Mouse (Mus musculus) lung, adult 2 months (tissue): ENCODE results near the gene Sbsn. TPM values are rescaled to one million over a fixed set of nuclear protein-coding genes. Genes with fewer than 3 reads are reported as not detected.
A peak's percentile ranks its signal among the peaks of the same experiment; 100 is the strongest.
"Not testable (repeated sequence)": the region's sequence is repeated elsewhere in the genome, so short reads cannot be mapped to it uniquely, and the experiment has no call there.

Experiments
- DNase-seq: peaks from one replicate; pipeline ENCODE4 v3.0.0; 2022
- H3K4me1 ChIP-seq: fragments of 200-500 bp; 2 replicates; pipeline ENCODE4 v1.6.1; 2011; ENCODE audit warnings: low read length; ENCODE audit not compliant: control insufficient read depth, insufficient read depth
- H3K4me3 ChIP-seq: fragments of 200-500 bp; replicated peaks from 2 replicates; pipeline ENCODE3; 2011; ENCODE audit warnings: low read depth, mild to moderate bottlenecking, control low read depth, low read length; ENCODE audit errors: extremely low read depth
- CTCF ChIP-seq: fragments of 200-500 bp; IDR thresholded peaks from 2 replicates; pipeline ENCODE4 v1.5.1; 2011; ENCODE audit warnings: mild to moderate bottlenecking, low read length, control low read depth; ENCODE audit not compliant: insufficient read depth
- POLR2A ChIP-seq: fragments of 200-500 bp; IDR thresholded peaks from 2 replicates; pipeline ENCODE4 v1.6.1; 2011; ENCODE audit warnings: low read depth, mild to moderate bottlenecking, control low read depth, low read length, borderline replicate concordance; ENCODE audit errors: extremely low read depth
- WGBS: fragments of 180-500 bp; shearing (Covaris S2); methylation state at CpG from one replicate; pipeline ENCODE4 v1.1.7; 2018; 5-methylcytosine and 5-hydroxymethylcytosine counted together
- polyA plus RNA-seq: library from polyadenylated mRNA; depleted of rRNA; stranded (reverse); fragments of >200 nt; gene quantifications from 2 replicates; pipeline ENCODE4 v1.2.3, GENCODE M21; 2012

Sbsn gene
- polyA plus RNA-seq, 1 experiment, result 60.4 TPM

DNA sequence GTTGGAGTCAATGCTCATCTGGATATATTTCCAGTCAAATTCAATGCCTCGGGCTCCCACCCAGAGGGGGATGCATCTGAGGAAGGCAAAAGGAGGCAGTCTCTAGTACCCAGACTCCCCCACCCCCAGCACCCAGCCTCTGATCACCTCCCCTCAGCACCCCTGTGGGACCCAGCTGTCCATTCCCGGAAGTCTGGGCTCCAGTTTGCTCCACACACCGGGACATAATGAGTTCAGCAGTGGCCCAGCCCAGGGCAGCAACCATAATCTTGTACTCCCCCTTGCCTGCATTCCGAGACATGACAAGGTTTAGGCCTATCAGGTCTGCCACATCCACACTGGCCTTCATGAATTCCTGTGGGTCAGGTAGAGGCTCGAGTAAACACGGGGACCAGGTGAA is 23.1 kb upstream of the Sbsn start:
- TF ChIP-seq CTCF, result no peak
- TF ChIP-seq POLR2A, result no peak
- Histone ChIP-seq H3K4me1 (peaks cover 15% of the 10 kb centered on the region; the same call in 1 of the 2 replicates), H3K4me3 (no peak overlapping the region)
- WGBS, result 74% methylated on average over 6 of the region's 6 CpGs
- no peak for DNase-seq

DNA sequence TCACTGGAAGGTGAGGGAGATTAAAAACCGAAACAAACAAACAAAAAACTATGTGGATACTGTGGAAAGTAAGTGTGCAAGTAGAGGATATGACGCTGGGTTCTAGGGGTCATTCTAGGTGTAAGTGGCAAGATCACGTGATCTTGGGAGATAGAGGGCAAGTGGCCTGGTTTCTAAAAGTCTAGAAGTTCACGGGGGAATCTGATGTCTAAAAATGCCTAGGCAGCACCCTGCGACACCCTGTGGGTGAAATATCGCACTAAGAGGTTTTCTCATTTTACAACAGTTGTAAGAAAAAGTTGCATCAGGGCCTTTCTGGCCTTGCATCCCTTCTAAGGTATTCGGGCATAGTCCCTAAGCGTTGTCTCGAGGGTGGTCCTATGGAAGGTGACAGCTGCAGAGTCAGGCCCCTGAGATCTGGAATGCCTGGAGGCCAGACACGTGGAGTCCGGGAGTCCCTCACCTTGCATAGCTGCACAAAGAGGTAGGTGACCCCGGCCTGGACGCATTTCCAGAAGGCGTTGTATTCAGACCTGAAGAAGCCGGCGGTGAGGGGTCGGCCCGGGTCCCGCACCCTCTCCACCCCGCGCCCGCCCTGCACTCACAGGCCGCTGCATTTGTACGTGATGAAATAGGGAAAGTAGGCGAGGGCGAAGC is 22.4 kb upstream of the Sbsn start:
- no peak for TF ChIP-seq POLR2A
- no peak for TF ChIP-seq CTCF
- WGBS, result 5% methylated on average over 26 of the region's 26 CpGs
- no peak for DNase-seq
- Histone ChIP-seq H3K4me3 (peak overlapping the region; percentile 88), H3K4me1 (peaks cover 15% of the 10 kb centered on the region; the same call in 1 of the 2 replicates)

DNA sequence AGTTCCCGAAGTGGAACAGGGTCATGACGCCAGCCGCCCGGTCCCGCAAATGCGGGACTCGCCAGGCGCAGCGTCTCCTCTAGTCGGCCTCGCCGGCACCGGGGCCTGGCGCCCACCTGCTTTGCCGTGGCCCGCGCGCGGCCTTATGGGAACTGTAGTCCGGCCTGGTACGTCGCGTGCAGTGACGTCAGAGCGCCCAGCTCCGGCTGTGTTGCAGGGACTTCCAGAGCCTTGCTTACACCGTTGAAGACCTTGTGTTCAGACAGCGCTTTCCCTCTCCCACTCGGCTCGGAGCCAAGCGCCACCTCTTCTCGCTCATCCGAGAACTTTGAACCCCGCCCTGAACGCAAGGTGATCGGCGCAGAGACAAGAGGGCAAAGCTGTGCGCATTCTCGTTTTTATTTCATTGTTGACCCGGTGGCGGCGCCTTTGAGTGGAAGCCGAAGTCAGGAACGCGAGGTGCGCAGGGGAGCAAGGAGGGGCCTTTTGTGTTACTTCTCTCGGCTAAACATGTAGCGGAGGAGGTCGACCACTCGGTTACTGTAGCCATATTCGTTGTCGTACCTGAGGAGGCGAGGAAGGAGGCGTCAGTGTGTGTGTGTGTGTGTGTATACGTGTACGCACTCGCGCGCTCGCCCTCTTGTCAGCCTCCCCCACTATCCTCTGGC is 21.7 kb upstream of the Sbsn start, which contains the start of gene Tmem147:
Gene Tmem147 (minus strand): TSS at position 145 of the 668 bp plus-strand sequence.
- TF ChIP-seq POLR2A (peak; percentile 87; the same call in 1 of the 2 replicates), CTCF (0 out of 2 replicates have a peak, but pooled peaks have one; percentile 11)
- Histone ChIP-seq H3K4me1 (peaks cover 15% of the 10 kb centered on the region; the same call in 1 of the 2 replicates), H3K4me3 (peak within 1 kb of the TSS; percentile 88)
- WGBS, result under 1% methylated on average over 60 of the region's 60 CpGs
- DNase-seq, result peak; percentile 97

DNA sequence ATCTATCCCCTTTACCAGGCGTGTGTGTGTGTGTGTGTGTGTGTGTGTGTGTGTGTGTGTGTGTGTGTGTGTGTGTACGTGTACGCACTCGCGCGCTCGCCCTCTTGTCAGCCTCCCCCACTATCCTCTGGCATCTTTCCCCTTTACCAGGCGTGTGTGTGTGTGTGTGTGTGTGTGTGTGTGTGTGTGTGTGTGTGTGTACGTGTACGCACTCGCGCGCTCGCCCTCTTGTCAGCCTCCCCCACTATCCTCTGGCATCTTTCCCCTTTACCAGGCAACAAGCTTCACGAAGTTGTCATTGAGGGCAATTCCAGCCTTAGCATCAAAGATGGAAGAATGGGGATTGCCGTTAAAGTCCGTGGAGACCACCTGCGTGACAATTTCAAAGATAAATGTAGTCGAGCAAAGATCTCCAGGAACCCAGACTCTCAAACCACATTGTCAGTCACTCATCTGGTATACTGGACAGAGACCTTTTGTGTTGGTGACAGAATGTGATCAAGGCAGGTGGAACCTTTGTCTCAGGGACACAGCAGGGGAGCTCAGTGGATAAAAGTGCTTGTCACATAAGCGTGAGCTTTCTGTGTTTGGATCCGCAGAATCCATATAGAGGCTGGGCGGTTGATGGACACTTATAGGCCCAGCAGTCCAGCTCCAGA is 21.1 kb upstream of the Sbsn start:
- H3K4me1 ChIP-seq, result peaks cover 15% of the 10 kb centered on the region; the same call in 1 of the 2 replicates
- not testable (repeated sequence) for DNase-seq
- 14% methylated on average over 19 of the region's 22 CpGs for WGBS
- H3K4me3 ChIP-seq, result peak overlapping the region; percentile 22

DNA sequence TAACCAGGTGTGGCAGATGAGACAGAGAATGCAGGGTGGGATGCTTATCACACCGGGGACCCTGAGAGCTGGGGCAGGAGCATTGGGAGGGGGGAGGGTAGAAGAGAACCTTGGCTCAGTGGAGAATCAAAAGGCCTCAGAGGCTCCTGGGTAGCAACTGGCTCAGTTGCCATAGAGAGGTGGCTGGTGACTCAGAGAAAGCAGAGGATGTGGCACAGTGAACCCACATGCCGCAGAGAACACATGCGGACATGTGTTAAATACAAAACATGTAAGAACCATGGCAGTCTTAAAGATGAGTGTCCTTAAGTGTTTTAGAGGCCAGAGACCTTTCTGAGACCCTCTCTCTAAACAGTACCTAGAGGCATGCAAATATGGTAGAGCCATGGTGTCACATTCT is 15.1 kb upstream of the Sbsn start:
- TF ChIP-seq POLR2A (no peak), CTCF (no peak)
- 83% methylated on average over 3 of the region's 3 CpGs for WGBS
- Histone ChIP-seq H3K4me1 (no peaks in the 10 kb centered on the region), H3K4me3 (no peak overlapping the region)
- no peak for DNase-seq

DNA sequence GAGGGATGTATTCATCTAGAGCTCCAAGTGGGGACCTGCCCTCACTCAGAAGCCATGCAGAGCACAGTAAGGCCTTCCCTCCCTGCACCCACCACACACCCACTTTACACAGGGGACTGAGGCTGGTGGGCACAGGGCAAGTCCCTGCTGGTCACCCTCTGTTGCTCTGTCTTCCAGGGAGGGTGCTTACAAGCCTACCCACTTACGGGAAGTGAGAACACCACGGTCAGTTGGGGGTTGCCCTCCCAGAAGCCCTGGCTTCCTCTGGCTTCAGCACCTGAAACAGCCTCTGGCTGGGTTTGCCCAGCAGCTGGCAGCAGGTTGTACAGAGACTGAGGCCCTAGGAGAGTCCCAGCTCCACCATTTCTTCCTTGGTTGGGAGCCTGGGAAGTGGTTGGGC is 8.7 kb upstream of the Sbsn start:
- not testable (repeated sequence) for H3K4me3 ChIP-seq, DNase-seq, H3K4me1 ChIP-seq
- WGBS, result 71% methylated on average over 2 of the region's 2 CpGs

DNA sequence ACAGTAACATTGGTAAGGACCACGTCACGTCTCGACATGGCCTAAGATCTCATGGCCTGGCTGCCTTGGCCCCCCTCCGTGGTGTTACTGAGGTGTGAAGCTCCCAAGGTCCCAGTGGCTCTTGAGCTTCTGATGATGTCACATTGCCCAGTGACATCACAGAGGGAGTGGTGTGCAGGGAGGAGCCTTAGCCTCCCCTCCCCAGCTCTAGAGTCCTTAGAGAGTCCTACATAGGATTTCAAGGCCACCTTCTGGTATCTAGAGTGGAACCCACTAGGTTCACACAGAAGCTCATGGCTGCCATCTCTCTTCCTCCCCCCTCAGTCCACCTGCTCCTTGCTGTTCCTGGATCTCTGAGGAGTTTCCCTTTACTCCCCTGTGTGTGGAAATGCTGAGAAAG is 7.7 kb upstream of the Sbsn start, which contains the start of gene Gapdhs:
Gene Gapdhs (minus strand): TSS at position 65 of the 400 bp plus-strand sequence.
- H3K4me3 ChIP-seq, DNase-seq, H3K4me1 ChIP-seq: not testable (repeated sequence)
- WGBS, result 92% methylated on average over 4 of the region's 4 CpGs

DNA sequence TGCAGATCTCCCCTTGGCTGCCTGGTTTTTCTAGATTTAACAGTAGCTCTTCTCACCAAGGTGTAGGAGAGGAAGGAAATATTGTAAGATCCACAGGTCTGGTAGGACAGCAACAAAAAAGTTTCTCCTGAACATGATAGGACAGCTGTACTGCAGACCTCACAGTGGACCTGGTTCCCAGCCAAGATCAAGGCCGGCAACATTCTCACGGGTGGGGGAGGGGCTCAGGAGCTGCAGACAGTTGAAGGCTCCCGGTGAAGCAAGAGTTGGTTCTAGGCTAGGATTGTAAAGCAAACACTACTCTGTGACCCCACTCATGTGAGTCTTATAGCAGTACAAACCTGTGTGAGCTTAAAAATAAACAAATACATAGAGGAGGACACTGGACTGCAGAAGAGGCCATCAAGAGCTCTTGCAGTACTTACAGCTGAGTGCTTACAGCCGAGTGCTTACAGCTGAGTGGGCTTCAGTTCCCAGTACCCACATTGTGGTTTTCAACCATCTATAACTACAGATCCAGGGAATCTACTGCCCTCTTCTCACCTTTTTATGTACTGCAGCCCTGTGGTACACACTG is 7.2 kb upstream of the Sbsn start:
- peak; percentile 54 for DNase-seq
- no peak overlapping the region for H3K4me3 ChIP-seq
- WGBS, result 25% methylated on average over 4 of the region's 4 CpGs
- no peaks in the 10 kb centered on the region for H3K4me1 ChIP-seq
- TF ChIP-seq CTCF, result no peak
- TF ChIP-seq POLR2A, result no peak

DNA sequence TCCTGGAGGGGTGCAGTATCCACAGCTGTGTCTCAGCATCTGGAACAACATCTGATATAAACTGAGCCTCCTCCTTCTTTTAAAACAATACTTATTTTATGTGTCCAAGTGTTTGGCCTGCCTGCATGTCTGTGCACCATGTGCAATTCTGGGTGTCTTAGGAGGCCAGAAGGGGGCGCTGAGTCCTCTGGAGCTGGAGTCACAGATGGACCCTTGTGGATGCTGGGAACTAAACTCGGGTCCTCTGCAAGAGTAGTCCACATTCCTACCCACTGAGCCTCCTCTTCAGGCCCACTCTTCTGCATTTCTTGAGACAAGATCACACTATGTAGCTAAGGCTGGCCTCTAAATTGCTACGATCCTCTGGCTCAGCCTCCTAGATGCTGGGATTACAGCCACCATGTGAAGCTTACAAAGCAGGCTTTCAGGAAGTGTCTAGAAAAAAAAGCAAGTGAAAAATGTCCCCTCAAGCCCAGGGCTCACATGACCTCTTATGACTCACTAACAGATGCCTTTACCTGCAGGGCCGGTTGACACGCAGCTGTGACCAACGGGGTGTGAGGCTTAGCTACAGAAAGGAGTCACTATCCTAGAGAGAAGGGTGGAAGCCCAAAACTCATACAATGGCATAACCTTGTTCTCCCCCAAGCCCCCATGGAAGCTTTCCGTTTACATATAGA is 3.6 kb upstream of the Sbsn start:
- Histone ChIP-seq H3K4me1 (no peaks in the 10 kb centered on the region), H3K4me3 (no peak overlapping the region)
- DNase-seq, result no peak
- WGBS, result 79% methylated on average over 7 of the region's 7 CpGs
- TF ChIP-seq POLR2A (no peak), CTCF (no peak)
